Mouse (Mus musculus) embryonic fibroblast, embryonic 13.5 days (primary cell): ENCODE measurements around the gene Vwf.

Experiments used
- CTCF ChIP-seq: IDR thresholded peaks from 2 replicates; pipeline ENCODE4 v1.5.1; 2011; ENCODE audit warnings: mild to moderate bottlenecking, control low read depth, low read length, moderate library complexity, borderline replicate concordance; ENCODE audit not compliant: insufficient read depth
- POLR2A ChIP-seq: IDR thresholded peaks from 2 replicates; pipeline ENCODE4 v1.6.1; 2011; ENCODE audit warnings: low read depth, mild to moderate bottlenecking, control low read depth, low read length, moderate library complexity

- no peak for TF ChIP-seq POLR2A
- TF ChIP-seq CTCF, result no peak
Observed at GRCm38 (mm10) chr6:125584266-125584665, 37.7 kb downstream of the Vwf start.
